Mouse (Mus musculus): ENCODE data around the gene Ptov1.

GRCm38 (mm10) chr7:44863982-44864494, 5.5 kb downstream of the Ptov1 start:
- TF ChIP-seq CTCF (IDR thresholded peaks at IDR 0.05) (no peak), POLR2A (IDR thresholded peaks at IDR 0.05; ENCODE audit: insufficient read depth, low read depth, low read length) (no peak)

All from heart, adult 2 months (tissue).